Comparison of ENCODE assay signal across 9 mouse cellular contexts in the genomic region with DNA sequence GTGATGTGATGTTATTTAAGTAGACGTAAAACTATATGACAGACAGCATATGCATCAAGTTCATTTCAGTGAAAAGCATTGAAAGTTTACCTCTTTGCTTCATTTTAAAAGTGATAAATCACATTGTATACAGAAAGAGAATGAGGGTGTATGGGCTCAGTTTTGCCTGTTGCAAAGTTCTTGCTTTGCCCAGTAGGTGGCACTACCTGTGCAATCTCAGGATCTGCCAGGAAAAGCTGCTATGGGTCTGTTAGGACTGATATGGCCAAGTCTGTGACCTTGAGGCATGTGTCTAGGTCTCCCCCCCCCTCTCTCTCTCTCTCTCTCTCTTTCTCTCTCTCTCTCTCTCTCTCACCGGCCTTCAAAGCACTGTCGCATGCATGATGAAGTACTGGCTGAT.
DNase-seq lines count a peak whose midpoint lies in the region; ATAC-seq and TF ChIP-seq lines count a peak whose summit lies in the region.
"Had no signal": no experiment of that assay in that cellular context is flagged by ENCODE, and none has a peak within 500 bp of the region (broad histone marks: within the 10 kb centered on the region; RNA-seq: fewer than 3 reads in every experiment).

No protein-coding gene starts in this region.

- ATAC-seq in kidney, embryonic 14.5 days (ENCODE audit: low FRiP score, low TSS enrichment) = 0 out of 2 replicates have a peak, but pooled peaks have one; percentile 43

- TF ChIP-seq CTCF in cerebellum, adult 2 months (IDR thresholded peaks at IDR 0.05; ENCODE audit: borderline replicate concordance, insufficient read depth, low read depth, low read length) = peak; percentile 38; the same call in 1 of the 2 replicates

- 71% methylated on average over 3 of the region's 3 CpGs for WGBS in cerebellum, adult 2 months
- WGBS in kidney, embryonic 14.5 days = 68% methylated on average over 3 of the region's 3 CpGs

- H3K27me3 ChIP-seq in cerebellum, adult 2 months (ENCODE audit: control insufficient read depth, insufficient read depth, low read length) = no peaks in the 10 kb centered on the region
- H3K27me3 ChIP-seq in kidney, embryonic 14.5 days (ENCODE audit: control insufficient read depth, insufficient read depth, low read length) = no peaks in the 10 kb centered on the region
- H3K27me3 ChIP-seq: limb, embryonic 15.5 days had no signal

- no peaks in the 10 kb centered on the region for H3K36me3 ChIP-seq in kidney, embryonic 14.5 days (ENCODE audit: control insufficient read depth, insufficient read depth, low read length)
- H3K36me3 ChIP-seq: limb, embryonic 15.5 days had no signal

- no peaks in the 10 kb centered on the region for H3K9me3 ChIP-seq in kidney, embryonic 14.5 days (ENCODE audit: control insufficient read depth, low read length)
- H3K9me3 ChIP-seq: limb, embryonic 15.5 days had no signal

- H3K27ac ChIP-seq in cerebellum, adult 2 months (ENCODE audit: insufficient read depth, low read length) = no peak overlapping the region
- H3K27ac ChIP-seq in kidney, embryonic 14.5 days (ENCODE audit: low read depth, low read length) = no peak overlapping the region
- H3K27ac ChIP-seq: limb, embryonic 15.5 days had no signal

- H3K9ac ChIP-seq in kidney, embryonic 14.5 days (ENCODE audit: low read depth, low read length) = no peak overlapping the region
- H3K9ac ChIP-seq: limb, embryonic 15.5 days had no signal

- no peak overlapping the region for H3K4me2 ChIP-seq in kidney, embryonic 14.5 days (replicated peaks; ENCODE audit: low read depth, low read length)
- H3K4me2 ChIP-seq: limb, embryonic 15.5 days had no signal

- no peak overlapping the region for H3K4me3 ChIP-seq in cerebellum, adult 2 months (replicated peaks; ENCODE audit: insufficient read depth, low read depth, low read length)
- no peak overlapping the region for H3K4me3 ChIP-seq in kidney, embryonic 14.5 days (ENCODE audit: low read length)
- H3K4me3 ChIP-seq: limb, embryonic 15.5 days had no signal

- TF ChIP-seq POLR2A in cerebellum, adult 2 months (IDR thresholded peaks at IDR 0.05; ENCODE audit: borderline replicate concordance, insufficient read depth, low read length) = no peak

- no peaks in the 10 kb centered on the region for H3K4me1 ChIP-seq in cerebellum, adult 2 months (ENCODE audit: control insufficient read depth, insufficient read depth, low read length)
- H3K4me1 ChIP-seq in kidney, embryonic 14.5 days (ENCODE audit: control insufficient read depth, insufficient read depth, low read length) = no peaks in the 10 kb centered on the region
- H3K4me1 ChIP-seq: limb, embryonic 15.5 days had no signal

- intact Hi-C loops in left cerebral cortex, postnatal 4 days (cut with DNase I) = no loop called here

- DNase-seq in cerebellum, adult 2 months = peak; percentile 4 to 11
- no peak for DNase-seq in cerebellum, adult 8-10 months
- DNase-seq in left cerebral cortex, postnatal 4 days = peak; percentile 10
- DNase-seq in left cerebral cortex, adult 11 months (ENCODE audit: low spot score) = no peak
- DNase-seq in adrenal gland, postnatal 25 days = peak; percentile 3
- DNase-seq in retina, embryonic 14.5 days (ENCODE audit: low spot score) = peak; percentile 49
- no peak for DNase-seq in spleen, postnatal 36 days (ENCODE audit: low spot score in 2 of 2)

Comparison
In these comparisons a context has a peak if more than half of its experiments do, and no peak if none do; other contexts are left out.
1. DNase-seq: peak in cerebellum, adult 2 months (2 of 2), left cerebral cortex, postnatal 4 days (single experiment), adrenal gland, postnatal 25 days (single experiment) and retina, embryonic 14.5 days (single experiment); none in cerebellum, adult 8-10 months (single experiment), left cerebral cortex, adult 11 months (single experiment) and spleen, postnatal 36 days (0 of 2).